Mouse (Mus musculus) adrenal gland, adult 2 months (tissue): ENCODE results near the gene Rpa1. TPM values are rescaled to one million over a fixed set of nuclear protein-coding genes. Genes with fewer than 3 reads are reported as not detected.

Experiments
- DNase-seq: peaks from one replicate; pipeline ENCODE4 v3.0.0; 2021
- microRNA-seq, 2 experiments: library from miRNA; unstranded; fragments of <30 nt; microRNA quantifications; one replicate each; pipeline ENCODE4 v1.2.0; 2021
- polyA plus RNA-seq: library from polyadenylated mRNA; depleted of rRNA; stranded (reverse); fragments of >200 nt; gene quantifications from 2 replicates; pipeline ENCODE4 v1.2.3, GENCODE M21; 2012; rRNA removed
- total RNA-seq, 2 experiments: library from RNA; stranded (reverse); gene quantifications; 2 replicates each; pipeline ENCODE4 v1.2.3; 2021

Rpa1 gene
- total and polyA plus RNA-seq, 3 experiments = 16.4 to 54.9 (median 35.6) TPM

DNA sequence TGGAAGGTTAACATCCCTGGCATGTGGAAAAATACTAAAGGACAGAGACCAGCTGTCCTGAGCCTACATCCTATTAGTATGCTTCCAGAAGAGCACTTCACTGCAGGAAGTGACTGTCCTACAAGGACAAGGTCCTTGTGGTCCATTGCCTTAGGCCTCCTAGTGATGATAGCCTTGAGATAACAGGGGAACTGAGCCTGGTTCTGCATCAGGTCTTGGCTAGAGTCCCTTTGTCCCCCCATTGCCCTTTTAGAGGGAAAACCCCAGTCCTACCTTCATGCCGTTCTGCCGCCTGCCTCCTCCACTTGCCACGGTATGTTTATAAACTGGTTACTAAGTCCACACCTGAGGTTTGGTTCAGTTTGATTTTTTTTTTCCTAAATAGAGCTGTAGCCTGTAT lies 85.9 kb downstream of the Rpa1 start:
- peak; percentile 62 for DNase-seq

GRCm38 (mm10) chr11:75261730-75262129 lies 86.4 kb downstream of the Rpa1 start:
- no peak for DNase-seq

GRCm38 (mm10) chr11:75261016-75261415 lies 87.1 kb downstream of the Rpa1 start:
- peak; percentile 65 for DNase-seq

DNA sequence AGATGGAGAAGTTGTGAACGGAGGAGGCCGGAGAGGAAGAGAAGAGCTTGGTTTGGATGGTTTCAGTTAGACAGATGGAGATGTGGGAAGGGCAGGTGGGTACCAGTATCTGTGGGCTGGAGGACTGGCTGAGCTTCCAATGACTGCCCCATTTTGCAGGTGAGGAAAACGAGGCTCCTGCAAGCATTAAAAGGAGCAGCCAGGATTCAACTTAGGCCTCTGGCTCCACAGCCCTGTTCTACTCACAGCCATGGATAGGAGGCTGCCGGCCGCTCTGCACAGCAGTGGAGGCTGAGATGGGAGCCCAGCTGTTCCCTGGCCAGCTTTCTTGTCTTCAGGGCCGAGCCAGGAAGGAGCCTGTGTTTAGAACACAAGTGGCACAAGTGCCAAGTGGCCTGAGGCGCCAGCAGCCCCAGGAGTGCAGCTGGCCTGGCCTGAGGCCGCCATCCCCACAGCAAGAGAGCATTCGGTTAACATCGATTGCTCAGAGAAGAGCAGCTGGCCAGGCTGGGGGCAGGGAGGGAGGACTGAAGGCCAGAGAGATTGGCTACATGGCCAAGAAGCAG lies 88.0 kb downstream of the Rpa1 start:
- DNase-seq = peak; percentile 80

DNA sequence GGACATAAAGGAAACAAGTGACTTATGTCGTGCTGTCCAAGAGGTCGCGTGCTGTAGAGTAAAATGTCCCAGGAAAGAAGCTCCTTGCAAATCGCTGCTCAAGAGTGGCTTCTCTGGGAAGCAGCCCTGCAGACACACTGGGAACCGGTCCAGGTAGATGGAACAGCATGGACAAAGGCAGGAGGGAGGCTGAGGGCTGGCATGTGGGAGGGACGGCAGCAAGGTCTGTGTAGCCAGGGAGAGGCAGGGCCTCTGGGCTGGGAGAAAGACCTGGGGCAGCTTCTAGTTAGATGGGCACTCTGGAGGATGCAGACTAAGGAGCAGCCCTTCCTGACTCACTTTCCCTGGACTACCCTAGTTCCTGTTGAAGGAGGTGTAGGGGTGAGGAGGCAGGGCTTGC lies 88.7 kb downstream of the Rpa1 start:
- peak; percentile 64 for DNase-seq

- no peak for DNase-seq
Measured at GRCm38 (mm10) chr11:75257056-75257648, 91.0 kb downstream of the Rpa1 start.

- DNase-seq = no peak
Measured at GRCm38 (mm10) chr11:75255330-75255729, 92.8 kb downstream of the Rpa1 start.

- peak; percentile 86 for DNase-seq
Measured at GRCm38 (mm10) chr11:75254252-75254912, 93.7 kb downstream of the Rpa1 start.

DNA sequence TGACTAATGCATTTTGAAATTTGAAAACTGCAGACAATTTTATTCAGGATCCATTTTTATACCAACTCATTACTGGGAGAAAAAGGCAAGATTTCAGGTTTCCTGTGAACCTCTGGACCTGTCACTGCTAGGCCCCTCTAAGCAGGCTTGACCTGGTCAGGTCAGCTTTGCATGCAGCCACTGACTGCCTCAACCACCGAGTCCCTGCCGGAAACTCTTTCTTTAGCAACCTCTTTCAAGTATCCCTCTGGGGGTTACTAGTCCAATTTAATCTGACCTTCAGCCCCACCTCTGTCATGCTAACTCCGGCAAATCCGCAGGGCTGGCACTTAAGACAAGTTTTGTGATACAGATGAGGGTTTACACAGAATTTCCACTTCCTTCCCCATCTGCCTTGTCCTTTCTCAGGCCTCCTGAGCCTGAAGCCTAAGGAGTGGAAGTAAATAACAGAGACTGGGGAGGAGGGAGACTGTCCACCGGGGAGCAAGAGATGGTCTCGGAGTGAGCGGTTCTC lies 96.5 kb downstream of the Rpa1 start:
- no peak for DNase-seq

DNA sequence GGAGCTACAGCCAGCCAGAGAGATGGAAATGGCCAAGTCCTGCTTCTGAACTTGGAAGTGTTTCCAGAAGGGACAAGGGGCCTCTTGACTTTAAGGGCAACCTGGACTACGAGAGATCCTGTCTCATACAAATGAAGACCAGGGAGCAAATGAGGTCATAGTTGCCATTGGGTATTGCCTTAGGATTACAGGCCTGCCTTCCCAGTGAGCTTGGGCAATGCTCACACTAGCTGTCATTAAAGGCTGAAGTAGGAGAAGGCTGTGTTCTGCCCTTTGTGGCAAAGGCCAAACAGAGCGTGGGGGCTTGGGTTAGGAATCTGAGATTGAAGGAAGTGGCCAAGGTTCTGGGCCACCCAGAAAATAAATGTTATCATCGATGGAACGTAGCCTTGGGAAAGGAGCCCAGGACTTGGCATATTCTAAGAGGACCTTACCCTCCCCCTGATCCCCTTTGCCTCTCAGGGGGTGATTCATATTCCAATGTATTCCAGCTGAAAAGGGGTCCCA lies 97.1 kb downstream of the Rpa1 start:
- peak; percentile 69 for DNase-seq

GRCm38 (mm10) chr11:75249588-75249987 lies 98.5 kb downstream of the Rpa1 start:
- no peak for DNase-seq

Small RNA genes within 50 kb of the gene (microRNA-seq; reads per million reads assigned to microRNA genes)
- 0 reads per million in 2 experiments for gene Gm47300

Other genes with a start within 250 kb of the Rpa1 start
- gene Hic1, start 178.8 kb downstream of the Rpa1 start, total RNA-seq = 10 to 100 TPM in 1 of 2 experiments, 1 to 10 TPM in 1; 7.5 to 15.4 TPM
- 25.9 and 26.9 TPM in 2 replicates for gene Hic1, start 178.8 kb downstream of the Rpa1 start, polyA plus RNA-seq
- gene Ovca2, start 169.5 kb downstream of the Rpa1 start, total RNA-seq = 10 to 100 TPM; 20.4 to 26.5 TPM
- 7.0 and 7.4 TPM in 2 replicates for gene Ovca2, start 169.5 kb downstream of the Rpa1 start, polyA plus RNA-seq
- gene Dph1, start 157.1 kb downstream of the Rpa1 start, total RNA-seq = 10 to 100 TPM; 32.3 to 37.4 TPM
- 72.0 and 87.5 TPM in 2 replicates for gene Dph1, start 157.1 kb downstream of the Rpa1 start, polyA plus RNA-seq
- 10 to 100 TPM; 29.2 to 58.9 TPM for gene Rtn4rl1, start 154.5 kb downstream of the Rpa1 start, total RNA-seq
- 48.1 and 62.9 TPM in 2 replicates for gene Rtn4rl1, start 154.5 kb downstream of the Rpa1 start, polyA plus RNA-seq
- 10 to 100 TPM in 1 of 2 experiments, 1 to 10 TPM in 1; 5.2 to 12.5 TPM for gene Smyd4, start 109 bp upstream of the Rpa1 start, total RNA-seq
- gene Smyd4, start 109 bp upstream of the Rpa1 start, polyA plus RNA-seq = 6.3 and 6.8 TPM in 2 replicates
- 10 to 100 TPM; 21.4 to 31.3 TPM for gene Serpinf1, start 74.4 kb upstream of the Rpa1 start, total RNA-seq
- 43.7 and 74.1 TPM in 2 replicates for gene Serpinf1, start 74.4 kb upstream of the Rpa1 start, polyA plus RNA-seq
- gene Serpinf2, start 91.3 kb upstream of the Rpa1 start, total RNA-seq = 1 to 10 TPM in 1 of 2 experiments, not detected in 1; 2.6 TPM
- gene Serpinf2, start 91.3 kb upstream of the Rpa1 start, polyA plus RNA-seq = 0.09 and 1.2 TPM in 2 replicates
- 10 to 100 TPM; 15.5 to 15.6 TPM for gene Wdr81, start 106.4 kb upstream of the Rpa1 start, total RNA-seq
- 28.2 and 34.1 TPM in 2 replicates for gene Wdr81, start 106.4 kb upstream of the Rpa1 start, polyA plus RNA-seq
- 1 to 10 TPM; 7.6 to 9.7 TPM for gene Tlcd2, start 113.4 kb upstream of the Rpa1 start, total RNA-seq
- 22.2 and 27.3 TPM in 2 replicates for gene Tlcd2, start 113.4 kb upstream of the Rpa1 start, polyA plus RNA-seq
- gene Prpf8, start 138.5 kb upstream of the Rpa1 start, total RNA-seq = 100 to 1,000 TPM; 132 to 162 TPM
- gene Prpf8, start 138.5 kb upstream of the Rpa1 start, polyA plus RNA-seq = 43.2 and 58.6 TPM in 2 replicates
- gene Rilp, start 161.8 kb upstream of the Rpa1 start, total RNA-seq = 10 to 100 TPM; 12.1 to 13.2 TPM
- gene Rilp, start 161.8 kb upstream of the Rpa1 start, polyA plus RNA-seq = 8.8 and 10.0 TPM in 2 replicates
- 1 to 10 TPM; 7.5 to 7.8 TPM for gene Scarf1, start 165.2 kb upstream of the Rpa1 start, total RNA-seq
- gene Scarf1, start 165.2 kb upstream of the Rpa1 start, polyA plus RNA-seq = 27.4 and 33.5 TPM in 2 replicates
- 10 to 100 TPM; 21.2 to 38.3 TPM for gene Slc43a2, start 183.4 kb upstream of the Rpa1 start, total RNA-seq
- 28.2 and 28.7 TPM in 2 replicates for gene Slc43a2, start 183.4 kb upstream of the Rpa1 start, polyA plus RNA-seq
- 100 to 1,000 TPM; 185 to 186 TPM for gene Pitpna, start 239.8 kb upstream of the Rpa1 start, total RNA-seq
- 42.6 and 97.6 TPM in 2 replicates for gene Pitpna, start 239.8 kb upstream of the Rpa1 start, polyA plus RNA-seq